Mouse (Mus musculus) forebrain, embryonic 14.5 days (tissue): ENCODE data around the gene Meis2. TPM values are rescaled to one million over a fixed set of nuclear protein-coding genes. Genes with fewer than 3 reads are reported as not detected.

Source experiments
- ATAC-seq: fragments of 200-750 bp; cut with Nextera tagmentation; 2 replicates; pipeline ENCODE4 v1.8.0; 2017; ENCODE audit warnings: mild to moderate bottlenecking, moderate library complexity
- DNase-seq: peaks from one replicate; pipeline ENCODE4 v3.0.0-alpha.2; 2015; ENCODE audit warnings: low spot score
- H3K27ac ChIP-seq: fragments of 300-500 bp; sonication (generic); 2 replicates; pipeline ENCODE4 v1.5.1; 2014; ENCODE audit warnings: low read depth, mild to moderate bottlenecking, control low read depth, low read length, moderate library complexity
- H3K27me3 ChIP-seq: fragments of 300-500 bp; sonication (generic); replicated peaks from 2 replicates; pipeline ENCODE4 v1.6.1; 2014; ENCODE audit warnings: low read length, control low read depth, mixed read lengths; ENCODE audit not compliant: control insufficient read depth, insufficient read depth
- H3K36me3 ChIP-seq: fragments of 300-500 bp; sonication (generic); 2 replicates; pipeline ENCODE4 v1.6.1; 2014; ENCODE audit warnings: low read length, control low read depth; ENCODE audit not compliant: control insufficient read depth, insufficient read depth
- H3K4me1 ChIP-seq: fragments of 300-500 bp; sonication (generic); 2 replicates; pipeline ENCODE4 v1.6.1; 2014; ENCODE audit warnings: antibody characterized with exemption, low read length, control low read depth; ENCODE audit not compliant: control insufficient read depth, insufficient read depth
- H3K4me2 ChIP-seq: fragments of 300-500 bp; sonication (generic); 2 replicates; pipeline ENCODE4 v1.6.1; 2014; ENCODE audit warnings: mild to moderate bottlenecking, control low read depth, low read length
- H3K4me3 ChIP-seq: fragments of 300-500 bp; sonication (generic); 2 replicates; pipeline ENCODE4 v1.5.1; 2014; ENCODE audit warnings: low read depth, low read length, control low read depth
- H3K9ac ChIP-seq: fragments of 300-500 bp; sonication (generic); 2 replicates; pipeline ENCODE4 v1.6.1; 2014; ENCODE audit warnings: mild to moderate bottlenecking, low read length, control low read depth, moderate library complexity
- H3K9me3 ChIP-seq: fragments of 300-500 bp; sonication (generic); replicated peaks from 2 replicates; pipeline ENCODE4 v1.6.1; 2016; ENCODE audit warnings: low read length, control low read depth, mixed read lengths; ENCODE audit not compliant: control insufficient read depth
- WGBS: fragments of 180-500 bp; shearing (Covaris S2); extraction: QIAGEN DNeasy Blood & Tissue Kit; methylation state at CpG from one replicate; pipeline ENCODE4 v1.1.7; 2014; 5-methylcytosine and 5-hydroxymethylcytosine counted together
- polyA plus RNA-seq: library from polyadenylated mRNA; unstranded; fragments of >200 nt; fragmentation: Nextera tagmentation; extraction: Ambion mirVana; gene quantifications from 2 replicates; pipeline ENCODE4 v1.2.1, GENCODE M21; 2014

Meis2 gene
- polyA plus RNA-seq, 1 experiment from 2014 or later: 99.1 TPM

DNA sequence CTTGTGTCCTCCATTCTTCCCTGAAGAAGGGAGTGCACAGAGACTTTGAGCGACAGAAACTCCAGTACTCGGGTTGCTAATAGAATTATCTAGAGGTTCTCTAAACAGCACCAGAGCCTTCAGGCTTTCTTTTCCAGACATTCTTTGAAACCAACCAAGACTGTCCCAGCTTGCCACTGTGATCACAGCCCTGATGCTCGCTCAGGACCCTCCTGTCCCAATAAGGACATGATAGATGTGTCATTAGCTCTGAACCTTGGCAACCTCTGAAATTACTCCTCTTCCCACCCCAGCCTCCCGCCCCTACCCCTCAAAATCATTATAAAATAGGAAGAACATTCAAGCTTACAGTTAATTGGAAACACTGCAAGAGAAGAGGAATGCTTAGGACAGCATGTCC lies 71.8 kb downstream of the Meis2 start:
- Histone ChIP-seq H3K4me2 (no peak overlapping the region), H3K27me3 (no peaks in the 10 kb centered on the region), H3K9ac (no peak overlapping the region), H3K36me3 (peaks cover 9% of the 10 kb centered on the region; the same call in 1 of the 2 replicates), H3K4me3 (no peak overlapping the region), H3K27ac (0 out of 2 replicates have a peak overlapping the region, but pooled peaks have one; percentile 16), H3K9me3 (no peaks in the 10 kb centered on the region), H3K4me1 (peaks cover 32% of the 10 kb centered on the region)
- DNase-seq (no peak), ATAC-seq (no peak)
- WGBS: 70% methylated on average over 4 of the region's 4 CpGs

DNA sequence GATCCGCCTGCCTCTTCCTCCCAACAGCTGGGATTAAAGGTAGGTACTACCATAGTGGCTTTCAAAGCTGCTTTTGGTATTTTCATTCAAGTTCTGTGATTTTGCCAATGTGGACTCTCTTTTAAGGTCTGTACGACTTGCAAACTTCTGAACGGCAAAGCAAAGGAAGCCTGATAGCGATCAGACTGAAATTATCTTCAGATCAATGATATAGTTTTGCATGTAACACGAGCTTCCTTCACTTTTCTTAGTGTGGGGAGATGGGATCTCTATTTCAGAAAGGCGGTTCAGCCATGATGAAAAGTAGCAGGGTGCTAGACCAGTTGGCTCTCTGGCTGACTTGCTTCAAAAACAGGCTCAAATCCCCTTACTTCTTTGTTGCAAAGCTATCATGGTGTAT lies 76.4 kb downstream of the Meis2 start:
- H3K27me3 ChIP-seq: no peaks in the 10 kb centered on the region
- H3K36me3 ChIP-seq: peaks cover 2% of the 10 kb centered on the region; the same call in 1 of the 2 replicates
- H3K4me3 ChIP-seq: no peak overlapping the region
- DNase-seq (no peak), ATAC-seq (no peak)
- H3K27ac ChIP-seq: no peak overlapping the region
- 96% methylated on average over 6 of the region's 6 CpGs for WGBS
- H3K4me1 ChIP-seq: peaks cover 6% of the 10 kb centered on the region
- H3K9me3 ChIP-seq: no peaks in the 10 kb centered on the region
- H3K9ac ChIP-seq: no peak overlapping the region
- H3K4me2 ChIP-seq: no peak overlapping the region

DNA sequence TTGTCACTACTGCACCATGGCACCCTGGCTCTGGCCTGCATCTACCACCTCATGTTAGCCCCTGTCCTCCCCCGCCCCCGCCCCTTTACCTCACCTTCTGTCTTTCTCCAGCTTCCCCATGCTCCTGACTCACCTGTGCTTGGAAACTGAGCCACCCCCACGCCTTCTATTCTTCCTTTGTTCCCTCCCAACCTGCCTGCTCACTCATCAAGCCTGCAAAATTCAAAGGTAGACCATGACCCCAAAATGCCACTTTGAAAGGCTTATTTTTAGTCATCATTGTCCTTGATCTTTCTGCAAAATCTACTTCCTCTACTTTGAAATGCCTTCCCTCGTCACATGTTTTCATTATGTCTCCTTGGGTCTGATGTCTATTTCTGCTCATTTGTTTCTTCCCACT lies 77.2 kb downstream of the Meis2 start:
- 89% methylated on average over 4 of the region's 4 CpGs for whole genome bisulfite sequencing
- ATAC-seq: no peak
- H3K9me3 ChIP-seq: no peaks in the 10 kb centered on the region

DNA sequence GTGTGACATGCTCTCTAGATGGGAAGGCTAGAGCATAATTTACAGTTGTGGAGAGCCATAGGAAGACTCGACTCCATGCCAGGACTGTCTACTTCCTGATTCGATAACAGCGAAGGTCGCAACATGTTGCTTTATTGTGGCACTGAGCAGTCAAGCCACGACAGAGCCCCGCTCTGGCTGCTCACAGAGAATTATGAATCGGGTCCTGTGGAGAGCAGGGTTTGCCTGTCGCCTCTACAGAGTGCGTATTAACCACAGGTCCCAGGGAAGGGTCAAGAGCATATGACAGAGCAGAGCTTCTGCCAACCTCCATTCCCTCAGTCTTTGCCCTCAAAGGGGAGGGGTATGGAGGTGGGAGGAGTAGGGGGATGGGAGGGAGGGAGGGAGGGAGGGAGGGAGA lies 80.7 kb downstream of the Meis2 start:
- Histone ChIP-seq H3K27ac (no peak overlapping the region), H3K27me3 (no peaks in the 10 kb centered on the region), H3K4me2 (no peak overlapping the region), H3K9ac (no peak overlapping the region), H3K36me3 (peaks cover 2% of the 10 kb centered on the region; the same call in 1 of the 2 replicates), H3K9me3 (no peaks in the 10 kb centered on the region), H3K4me3 (no peak overlapping the region), H3K4me1 (peaks cover 20% of the 10 kb centered on the region; the same call in 1 of the 2 replicates)
- DNase-seq: no peak
- 76% methylated on average over 9 of the region's 9 CpGs for WGBS
- no peak for ATAC-seq

More for the DNA sequence above, 77.2 kb downstream of the Meis2 start:
- DNase-seq: no peak
- H3K4me3 ChIP-seq: no peak overlapping the region
- H3K27ac ChIP-seq: no peak overlapping the region
- H3K36me3 ChIP-seq: peaks cover 2% of the 10 kb centered on the region; the same call in 1 of the 2 replicates
- H3K27me3 ChIP-seq: no peaks in the 10 kb centered on the region
- H3K9ac ChIP-seq: no peak overlapping the region
- H3K4me2 ChIP-seq: no peak overlapping the region
- H3K4me1 ChIP-seq: no peaks in the 10 kb centered on the region; the same call in 1 of the 2 replicates

DNA sequence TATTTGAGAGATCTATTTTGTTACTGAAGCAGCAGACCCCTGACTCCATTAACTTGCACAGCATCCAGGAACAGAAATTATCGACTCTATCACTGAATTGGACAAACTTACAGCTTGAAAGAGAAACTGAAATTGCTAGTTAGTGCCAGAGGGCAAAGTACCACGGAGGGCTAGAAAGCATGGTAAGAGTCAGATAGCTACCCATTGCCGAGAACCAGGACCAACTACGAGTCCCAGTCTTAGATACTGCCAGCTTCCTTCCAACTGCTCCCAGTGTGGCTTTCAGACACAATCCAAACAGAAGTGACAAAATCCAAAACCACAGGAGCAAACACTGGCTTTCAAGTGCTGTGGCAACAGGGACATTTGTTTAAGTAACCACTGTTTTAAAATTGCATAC lies 81.2 kb downstream of the Meis2 start:
- Histone ChIP-seq H3K27ac (no peak overlapping the region), H3K27me3 (no peaks in the 10 kb centered on the region), H3K9ac (no peak overlapping the region), H3K36me3 (peaks cover 1% of the 10 kb centered on the region; the same call in 1 of the 2 replicates), H3K4me3 (no peak overlapping the region), H3K4me2 (no peak overlapping the region), H3K9me3 (no peaks in the 10 kb centered on the region), H3K4me1 (peaks cover 23% of the 10 kb centered on the region; the same call in 1 of the 2 replicates)
- ATAC-seq (no peak), DNase-seq (no peak)
- 80% methylated on average over 4 of the region's 4 CpGs for WGBS

DNA sequence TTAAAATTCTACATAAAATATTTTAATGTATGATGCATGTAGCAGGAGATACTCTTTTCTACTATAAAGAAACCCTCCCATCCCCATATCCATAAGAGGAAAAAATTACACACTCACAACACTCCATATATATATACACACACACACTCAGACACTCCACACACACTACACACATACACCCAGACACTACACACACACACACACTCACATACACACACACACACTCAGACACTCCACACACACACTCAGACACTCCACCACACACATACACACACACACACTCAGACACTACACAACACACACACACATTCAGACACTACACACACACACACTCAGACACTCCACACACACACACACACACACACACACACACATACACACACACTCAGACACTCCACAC lies 85.1 kb downstream of the Meis2 start:
- DNase-seq (no peak), ATAC-seq (peak; percentile 15; the same call in 1 of the 2 replicates)
- H3K36me3 ChIP-seq: peaks cover 23% of the 10 kb centered on the region; the same call in 1 of the 2 replicates
- H3K4me3 ChIP-seq: no peak overlapping the region
- no peaks in the 10 kb centered on the region for H3K27me3 ChIP-seq
- no peak overlapping the region for H3K9ac ChIP-seq
- no peaks in the 10 kb centered on the region for H3K9me3 ChIP-seq
- H3K27ac ChIP-seq: peak overlapping the region; percentile 71; the same call in 1 of the 2 replicates
- no peak overlapping the region for H3K4me2 ChIP-seq
- peaks cover 23% of the 10 kb centered on the region; the same call in 1 of the 2 replicates for H3K4me1 ChIP-seq

GRCm38 (mm10) chr2:115979683-115980476 lies 85.8 kb downstream of the Meis2 start:
- Histone ChIP-seq H3K4me3 (no peak overlapping the region), H3K36me3 (peaks cover 27% of the 10 kb centered on the region; the same call in 1 of the 2 replicates), H3K9me3 (no peaks in the 10 kb centered on the region), H3K4me2 (no peak overlapping the region), H3K27ac (peak overlapping the region; percentile 71), H3K9ac (no peak overlapping the region), H3K27me3 (no peaks in the 10 kb centered on the region), H3K4me1 (peaks cover 23% of the 10 kb centered on the region; the same call in 1 of the 2 replicates)
- DNase-seq: peak; percentile 70
- ATAC-seq: peak; percentile 77
- 23% methylated on average over 14 of the region's 14 CpGs for WGBS

DNA sequence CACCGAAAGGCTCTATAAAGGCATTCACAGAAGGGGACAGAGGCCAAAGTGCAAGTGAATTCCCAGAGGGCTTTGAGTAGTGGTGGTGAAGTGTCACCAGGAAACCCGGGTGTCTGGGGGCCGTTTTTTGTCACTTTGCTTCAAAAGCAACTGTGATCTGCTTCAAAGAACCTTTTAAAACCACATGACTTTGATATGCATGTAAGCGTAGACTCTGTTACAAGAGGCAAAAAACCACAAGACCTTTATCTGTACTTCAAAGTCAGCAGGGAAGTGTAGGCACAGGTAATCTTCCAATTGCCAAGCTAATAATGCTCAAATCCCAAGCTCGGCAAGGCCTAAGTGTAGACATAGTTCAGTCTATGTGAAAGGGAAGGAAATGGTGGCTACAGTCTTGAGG lies 87.0 kb downstream of the Meis2 start:
- no peak overlapping the region for H3K9ac ChIP-seq
- H3K4me2 ChIP-seq: no peak overlapping the region
- H3K4me1 ChIP-seq: peaks cover 23% of the 10 kb centered on the region; the same call in 1 of the 2 replicates
- WGBS: 89% methylated on average over 5 of the region's 5 CpGs
- H3K4me3 ChIP-seq: no peak overlapping the region
- H3K36me3 ChIP-seq: peaks cover 27% of the 10 kb centered on the region; the same call in 1 of the 2 replicates
- no peaks in the 10 kb centered on the region for H3K27me3 ChIP-seq
- DNase-seq (no peak), ATAC-seq (no peak)
- no peak overlapping the region for H3K27ac ChIP-seq
- no peaks in the 10 kb centered on the region for H3K9me3 ChIP-seq

GRCm38 (mm10) chr2:115971296-115971805 lies 94.3 kb downstream of the Meis2 start:
- DNase-seq: no peak
- Histone ChIP-seq H3K4me1 (peaks cover 8% of the 10 kb centered on the region), H3K9ac (no peak overlapping the region), H3K27me3 (no peaks in the 10 kb centered on the region), H3K36me3 (peaks cover 12% of the 10 kb centered on the region; the same call in 1 of the 2 replicates), H3K4me3 (no peak overlapping the region), H3K9me3 (no peaks in the 10 kb centered on the region), H3K4me2 (no peak overlapping the region), H3K27ac (no peak overlapping the region)
- no peak for ATAC-seq
- WGBS: 92% methylated on average over 3 of the region's 3 CpGs
